Mouse (Mus musculus): ENCODE measurements at regions not wholly inside any gene's neighbourhood (a gene's known extent, or its start where the extent isn't known, plus 50 kb on each side); places are given as distances from the start of the nearest gene placed in this dataset.

DNA sequence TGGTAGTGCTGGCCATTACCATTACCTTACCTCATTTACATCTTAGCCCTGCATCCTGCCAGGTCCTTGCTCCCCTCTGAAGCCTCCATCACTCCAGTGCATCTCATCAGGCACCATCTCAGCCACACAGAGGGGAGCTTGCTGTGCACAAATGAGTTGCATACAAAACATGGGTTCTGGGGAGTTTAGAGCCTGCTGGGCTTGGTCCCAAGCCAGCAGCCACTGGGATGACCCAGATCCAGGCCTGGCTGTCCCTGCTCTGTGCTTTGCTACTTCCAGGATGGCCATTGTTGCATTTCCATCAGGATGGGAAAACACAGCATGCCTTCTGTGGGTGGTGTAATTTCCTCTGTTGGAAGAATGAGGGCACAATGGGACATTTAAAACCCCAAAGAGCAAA is 660.8 kb downstream of the Stpg2 start:
- peak; percentile 6; the same call in 1 of the 2 replicates for TF ChIP-seq CTCF (IDR thresholded peaks at IDR 0.05; ENCODE audit: borderline replicate concordance, insufficient read depth, low read depth, low read length)
- TF ChIP-seq POLR2A (IDR thresholded peaks at IDR 0.05; ENCODE audit: borderline replicate concordance, insufficient read depth, low read length): no peak

All from cerebellum, adult 2 months (tissue).